Mouse (Mus musculus) neutrophil, adult 65 days (primary cell): Measurements from ENCODE around the gene Dnm1l. TPM values are rescaled to one million over a fixed set of nuclear protein-coding genes. Genes with fewer than 3 reads are reported as not detected.

Experiments
- total RNA-seq: library from RNA; stranded (reverse); gene quantifications from 2 replicates; pipeline ENCODE4 v1.2.4, GENCODE M21; 2023

Gene Dnm1l
- total RNA-seq, result 25.1 and 32.3 TPM in 2 replicates

DNA sequence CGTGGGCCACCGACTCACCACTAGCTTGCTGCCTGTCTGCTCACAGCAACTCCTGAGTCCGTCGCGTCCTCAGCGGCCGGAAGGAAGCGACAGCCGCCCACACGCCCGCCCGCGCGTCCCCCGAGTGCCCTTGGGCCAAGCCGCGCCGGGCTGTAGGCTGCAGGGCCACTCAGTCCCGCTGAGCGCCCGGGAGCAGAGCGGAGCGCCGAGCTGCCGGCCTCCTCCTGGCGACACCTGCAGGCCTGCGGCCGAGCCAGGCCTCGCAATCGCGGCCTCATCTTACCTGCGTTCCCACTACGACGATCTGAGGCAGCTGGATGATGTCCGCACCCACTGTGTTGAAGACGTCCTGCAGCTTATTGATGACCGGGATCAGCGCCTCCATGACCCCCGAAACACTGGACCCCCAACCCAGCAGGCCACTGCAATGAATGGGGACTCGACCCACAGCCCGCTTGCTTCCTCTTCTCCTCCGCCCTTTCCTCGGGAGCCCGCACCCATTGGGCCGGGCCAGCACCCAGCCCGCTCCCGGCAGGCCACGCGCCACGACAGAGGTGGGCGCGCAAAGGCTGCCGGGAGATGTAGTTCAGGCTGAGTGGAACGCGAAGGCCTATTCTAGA lies at the start of gene Dnm1l:
TSS of gene Dnm1l (minus strand) at position 479 of the 620 bp plus-strand sequence.

DNA sequence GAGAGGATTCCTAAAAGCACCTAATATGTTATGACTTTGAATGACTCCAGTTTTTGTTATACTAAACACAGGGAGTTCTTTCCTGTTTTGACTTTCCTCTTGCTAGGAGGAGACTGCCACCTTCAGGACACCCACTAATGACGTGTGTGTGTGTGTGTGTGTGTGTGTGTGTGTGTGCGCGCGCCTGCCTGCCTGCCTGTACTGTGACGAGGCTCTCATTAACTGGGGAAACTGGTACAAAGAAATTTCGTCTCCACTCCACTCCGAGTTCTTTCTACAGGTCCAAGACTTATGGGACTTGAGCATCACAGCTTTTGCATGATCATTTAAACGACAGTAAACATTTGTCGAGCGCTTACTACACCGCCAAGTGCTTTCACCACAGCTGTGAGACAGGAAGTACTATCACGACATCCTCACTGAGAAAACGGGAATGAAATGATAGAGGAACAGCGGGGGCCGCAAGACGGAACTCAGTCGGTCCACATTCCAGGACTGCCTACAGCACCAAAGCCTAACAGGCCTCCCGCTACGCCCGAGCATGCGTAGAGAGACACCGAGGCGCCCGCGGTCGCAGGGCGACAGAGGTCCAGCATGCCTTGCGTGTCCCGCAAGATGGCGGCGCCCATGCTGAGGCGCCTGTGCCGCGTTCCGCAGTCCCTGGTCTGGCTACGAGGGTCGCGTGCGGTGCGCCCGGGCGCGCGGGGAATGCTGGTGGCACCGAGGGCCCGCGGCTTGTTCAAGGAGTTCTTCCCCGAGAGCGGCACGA lies 56.2 kb downstream of the Dnm1l start, which contains the start of gene Yars2:
TSS of gene Yars2 (plus strand) at position 597 of the 769 bp plus-strand sequence.

Other genes starting within 250 kb of the Dnm1l start
- gene Pkp2, start 145.6 kb downstream of the Dnm1l start, total RNA-seq, result not detected in 2 replicates
- 11.0 and 14.4 TPM in 2 replicates for gene Yars2, start 56.0 kb downstream of the Dnm1l start, total RNA-seq
- 122 and 125 TPM in 2 replicates for gene Fgd4, start 241.6 kb upstream of the Dnm1l start, total RNA-seq